ENCODE assay signal across 9 mouse cellular contexts in the genomic region with DNA sequence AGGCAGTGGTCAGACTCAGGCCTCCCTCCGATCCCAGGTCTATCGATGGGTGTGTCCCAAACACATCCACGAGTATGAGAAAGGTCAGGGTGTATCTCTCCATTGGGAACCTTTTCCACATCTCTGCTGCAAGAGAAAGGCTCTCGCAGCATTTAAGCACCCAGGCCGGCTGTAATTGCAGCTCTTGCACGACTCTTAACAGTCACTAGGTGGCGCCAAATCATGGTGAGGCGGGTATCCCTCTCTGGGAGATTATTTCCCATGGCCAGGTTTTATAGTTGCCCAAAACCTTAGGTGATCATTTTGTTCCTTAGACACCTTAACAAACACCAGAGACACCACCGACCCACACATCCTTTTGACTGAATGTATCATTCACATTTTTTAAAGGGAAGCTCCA. TPM values are rescaled to one million over a fixed set of nuclear protein-coding genes. Genes with fewer than 3 reads are reported as not detected.
A peak's percentile ranks its signal among the peaks of the same experiment; 100 is the strongest.
DNase-seq lines count a peak whose midpoint lies in the region; ATAC-seq and TF ChIP-seq lines count a peak whose summit lies in the region.
"Had no signal": no experiment of that assay in that cellular context is flagged by ENCODE, and none has a peak within 500 bp of the region (broad histone marks: within the 10 kb centered on the region; RNA-seq: fewer than 3 reads in every experiment).

No protein-coding gene starts in this region.

- peak; percentile 9 for DNase-seq in CD4-positive, CD25-positive, alpha-beta regulatory T cell, adult 2 months (ENCODE audit: low read depth, low spot score)
- DNase-seq in neural tube, embryonic 10.5 days (ENCODE audit: extremely low spot score, low spot score) = peak; percentile 42
- peak; percentile 69 to 82 for DNase-seq in cerebellum, postnatal 25 days
- peak; percentile 63 to 77 for DNase-seq in heart, postnatal 10 days
- DNase-seq in limb, embryonic 14.5 days (ENCODE audit: low spot score) = peak; percentile 54
- peak; percentile 43 for DNase-seq in stomach, postnatal 0 days (ENCODE audit: low spot score)

- no peak overlapping the region for H3K27ac ChIP-seq in neural tube, embryonic 15.5 days (replicated peaks)
- H3K27ac ChIP-seq in limb, embryonic 14.5 days (replicated peaks; ENCODE audit: low read depth, low read length) = no peak overlapping the region
- H3K27ac ChIP-seq in stomach, postnatal 0 days (replicated peaks) = no peak overlapping the region
- H3K27ac ChIP-seq: heart, embryonic 13.5 days had no signal

- intact Hi-C loops in heart, postnatal 10 days (cut with DNase I) = loop anchor here (1.0 to 10.0 kb wide), 2 partner anchors 147 to 405 kb away; no protein-coding TSS in a partner anchor

- H3K4me2 ChIP-seq in neural tube, embryonic 15.5 days = no peak overlapping the region
- H3K4me2 ChIP-seq in limb, embryonic 14.5 days (replicated peaks; ENCODE audit: low read depth, low read length, severe bottlenecking) = no peak overlapping the region
- no peak overlapping the region for H3K4me2 ChIP-seq in stomach, postnatal 0 days (replicated peaks; ENCODE audit: low read depth)
- H3K4me2 ChIP-seq: heart, embryonic 13.5 days had no signal

- no peaks in the 10 kb centered on the region for H3K27me3 ChIP-seq in neural tube, embryonic 15.5 days (replicated peaks)
- no peaks in the 10 kb centered on the region for H3K27me3 ChIP-seq in limb, embryonic 14.5 days (ENCODE audit: control insufficient read depth, insufficient read depth, low read length)
- H3K27me3 ChIP-seq in stomach, postnatal 0 days (ENCODE audit: control insufficient read depth, insufficient read depth, low read length) = no peaks in the 10 kb centered on the region

- no peak for TF ChIP-seq POLR2A in limb, embryonic 14.5 days (IDR thresholded peaks at IDR 0.05; ENCODE audit: borderline replicate concordance, extremely low read depth, insufficient read depth, insufficient read length)

- no peaks in the 10 kb centered on the region for H3K36me3 ChIP-seq in neural tube, embryonic 15.5 days
- H3K36me3 ChIP-seq in limb, embryonic 14.5 days (ENCODE audit: control insufficient read depth, insufficient read depth, low read length) = no peaks in the 10 kb centered on the region
- no peaks in the 10 kb centered on the region for H3K36me3 ChIP-seq in stomach, postnatal 0 days (ENCODE audit: control insufficient read depth, insufficient read depth, low read length)
- H3K36me3 ChIP-seq: heart, embryonic 13.5 days had no signal

- no peaks in the 10 kb centered on the region for H3K4me1 ChIP-seq in neural tube, embryonic 15.5 days
- no peaks in the 10 kb centered on the region for H3K4me1 ChIP-seq in limb, embryonic 14.5 days (ENCODE audit: control insufficient read depth, insufficient read depth, low read length)
- no peaks in the 10 kb centered on the region for H3K4me1 ChIP-seq in stomach, postnatal 0 days (replicated peaks; ENCODE audit: control insufficient read depth, insufficient read depth)

- WGBS in neural tube, embryonic 15.5 days = 16% methylated on average over 9 of the region's 9 CpGs
- 14% methylated on average over 9 of the region's 9 CpGs for WGBS in limb, embryonic 14.5 days
- 9% methylated on average over 9 of the region's 9 CpGs for WGBS in stomach, postnatal 0 days

- ATAC-seq in CD4-positive, CD25-positive, alpha-beta regulatory T cell, adult 4 months = no peak
- no peak for ATAC-seq in neural tube, embryonic 15.5 days (ENCODE audit: low FRiP score)
- no peak for ATAC-seq in limb, embryonic 14.5 days (ENCODE audit: low FRiP score, low read depth)
- no peak for ATAC-seq in stomach, postnatal 0 days (ENCODE audit: low FRiP score, low TSS enrichment)

- peak; percentile 85 for TF ChIP-seq CTCF in stomach, postnatal 0 days (IDR thresholded peaks at IDR 0.05; ENCODE audit: low read depth)

- H3K9ac ChIP-seq in neural tube, embryonic 15.5 days (replicated peaks) = no peak overlapping the region
- H3K9ac ChIP-seq in limb, embryonic 14.5 days (ENCODE audit: low read depth, low read length, severe bottlenecking) = no peak overlapping the region
- H3K9ac ChIP-seq in stomach, postnatal 0 days (ENCODE audit: low read length) = no peak overlapping the region
- H3K9ac ChIP-seq: heart, embryonic 13.5 days had no signal

- H3K9me3 ChIP-seq in neural tube, embryonic 15.5 days (replicated peaks) = no peaks in the 10 kb centered on the region
- H3K9me3 ChIP-seq in limb, embryonic 14.5 days (ENCODE audit: control insufficient read depth, low read length) = no peaks in the 10 kb centered on the region
- H3K9me3 ChIP-seq in stomach, postnatal 0 days (ENCODE audit: control insufficient read depth, low read length) = no peaks in the 10 kb centered on the region
- H3K9me3 ChIP-seq: heart, embryonic 13.5 days had no signal

- no peak for TF ChIP-seq EP300 in stomach, postnatal 0 days (optimal IDR thresholded peaks at IDR 0.05)

- H3K4me3 ChIP-seq in neural tube, embryonic 15.5 days (replicated peaks) = no peak overlapping the region
- H3K4me3 ChIP-seq in limb, embryonic 14.5 days (replicated peaks; ENCODE audit: low read length) = no peak overlapping the region
- no peak overlapping the region for H3K4me3 ChIP-seq in stomach, postnatal 0 days (ENCODE audit: low read depth, low read length)
- H3K4me3 ChIP-seq: heart, embryonic 13.5 days had no signal

RNA-seq across cellular contexts. Expression of a gene that starts 5.5 kb away (rescaled TPM):
- not detected for polyA plus RNA-seq in CD4-positive, CD25-positive, alpha-beta regulatory T cell, adult 4 months (2017; shearing (Covaris generic))
- not detected in 2 replicates for polyA plus RNA-seq in neural tube, embryonic 15.5 days (2015; fragmentation: Nextera tagmentation; extraction: Ambion mirVana)
- not detected for total RNA-seq in heart, postnatal 10 days (2021)
- polyA plus RNA-seq in limb, embryonic 14.5 days (2012; rRNA removed) = not detected in 2 replicates
- not detected in 2 replicates for polyA plus RNA-seq in limb, embryonic 14.5 days (2014; fragmentation: Nextera tagmentation; extraction: Ambion mirVana)
- 0.01 TPM in 1 of 2 replicates, not detected in the other for polyA plus RNA-seq in stomach, postnatal 0 days (2015; fragmentation: Nextera tagmentation; extraction: Ambion mirVana)

RNA-seq across cellular contexts. Expression of a gene that starts 18.5 kb away (rescaled TPM):
- not detected for polyA plus RNA-seq in CD4-positive, CD25-positive, alpha-beta regulatory T cell, adult 4 months (2017; shearing (Covaris generic))
- polyA plus RNA-seq in neural tube, embryonic 15.5 days (2015; fragmentation: Nextera tagmentation; extraction: Ambion mirVana) = 0.05 and 0.11 TPM in 2 replicates
- total RNA-seq in heart, postnatal 10 days (2021) = under 1 TPM; 0.10 to 0.17 TPM
- polyA plus RNA-seq in limb, embryonic 14.5 days (2012; rRNA removed) = 0.03 and 0.04 TPM in 2 replicates
- not detected in 2 replicates for polyA plus RNA-seq in limb, embryonic 14.5 days (2014; fragmentation: Nextera tagmentation; extraction: Ambion mirVana)
- polyA plus RNA-seq in stomach, postnatal 0 days (2015; fragmentation: Nextera tagmentation; extraction: Ambion mirVana) = 0.02 and 0.07 TPM in 2 replicates

RNA-seq across cellular contexts. Expression of a gene that starts 19.2 kb away (rescaled TPM):
- polyA plus RNA-seq in CD4-positive, CD25-positive, alpha-beta regulatory T cell, adult 4 months (2017; shearing (Covaris generic)) = not detected
- polyA plus RNA-seq in neural tube, embryonic 15.5 days (2015; fragmentation: Nextera tagmentation; extraction: Ambion mirVana) = 0.84 and 0.96 TPM in 2 replicates
- total RNA-seq in heart, postnatal 10 days (2021) = under 1 TPM in 1 of 2 experiments, not detected in 1; 0.07 TPM
- polyA plus RNA-seq in limb, embryonic 14.5 days (2012; rRNA removed) = 0.65 and 0.77 TPM in 2 replicates
- polyA plus RNA-seq in limb, embryonic 14.5 days (2014; fragmentation: Nextera tagmentation; extraction: Ambion mirVana) = 0.21 and 0.30 TPM in 2 replicates
- polyA plus RNA-seq in stomach, postnatal 0 days (2015; fragmentation: Nextera tagmentation; extraction: Ambion mirVana) = 0.04 TPM in 1 of 2 replicates, not detected in the other

RNA-seq across cellular contexts. Expression of a gene that starts 36.0 kb away (rescaled TPM):
- not detected for polyA plus RNA-seq in CD4-positive, CD25-positive, alpha-beta regulatory T cell, adult 4 months (2017; shearing (Covaris generic))
- 12.8 and 13.9 TPM in 2 replicates for polyA plus RNA-seq in neural tube, embryonic 15.5 days (2015; fragmentation: Nextera tagmentation; extraction: Ambion mirVana)
- 1 to 10 TPM; 2.3 to 3.2 TPM for total RNA-seq in heart, postnatal 10 days (2021)
- polyA plus RNA-seq in limb, embryonic 14.5 days (2012; rRNA removed) = 52.9 and 77.9 TPM in 2 replicates
- polyA plus RNA-seq in limb, embryonic 14.5 days (2014; fragmentation: Nextera tagmentation; extraction: Ambion mirVana) = 38.8 and 49.0 TPM in 2 replicates
- polyA plus RNA-seq in stomach, postnatal 0 days (2015; fragmentation: Nextera tagmentation; extraction: Ambion mirVana) = 2.0 and 2.2 TPM in 2 replicates

RNA-seq across cellular contexts. Expression of a gene that starts 55.6 kb away (rescaled TPM):
- not detected for polyA plus RNA-seq in CD4-positive, CD25-positive, alpha-beta regulatory T cell, adult 4 months (2017; shearing (Covaris generic))
- not detected in 2 replicates for polyA plus RNA-seq in neural tube, embryonic 15.5 days (2015; fragmentation: Nextera tagmentation; extraction: Ambion mirVana)
- not detected for total RNA-seq in heart, postnatal 10 days (2021)
- polyA plus RNA-seq in limb, embryonic 14.5 days (2012; rRNA removed) = not detected in 2 replicates
- not detected in 2 replicates for polyA plus RNA-seq in limb, embryonic 14.5 days (2014; fragmentation: Nextera tagmentation; extraction: Ambion mirVana)
- polyA plus RNA-seq in stomach, postnatal 0 days (2015; fragmentation: Nextera tagmentation; extraction: Ambion mirVana) = not detected in 2 replicates
- polyA plus RNA-seq: heart, embryonic 13.5 days had no signal

Comparison
In these comparisons a context has a peak if more than half of its experiments do, and no peak if none do; other contexts are left out.
1. DNase-seq: peak in every context shown above with its lines; median percentile 76 in cerebellum, postnatal 25 days; 70 in heart, postnatal 10 days; 54 in limb, embryonic 14.5 days; 43 in stomach, postnatal 0 days; 42 in neural tube, embryonic 10.5 days; 9 in CD4-positive, CD25-positive, alpha-beta regulatory T cell, adult 2 months.